Mouse (Mus musculus): ENCODE measurements around the gene Akap6. TPM values are rescaled to one million over a fixed set of nuclear protein-coding genes. Genes with fewer than 3 reads are reported as not detected.

Akap6 gene
- polyA plus RNA-seq, 2 experiments: under 0.01 to 0.01 TPM

- no peak for DNase-seq (ENCODE audit: low read depth in 3 of 3, low spot score in 3 of 3)
- Histone ChIP-seq H3K4me2 (ENCODE audit: low read depth) (no peak overlapping the region), H3K9me3 (ENCODE audit: control insufficient read depth, low read length) (no peaks in the 10 kb centered on the region), H3K9ac (replicated peaks) (no peak overlapping the region), H3K4me1 (replicated peaks; ENCODE audit: control insufficient read depth in 2 of 2, insufficient read depth in 2 of 2, low read length in 1 of 2) (no peaks in the 10 kb centered on the region), H3K27me3 (ENCODE audit: control insufficient read depth, insufficient read depth, low read length) (no peaks in the 10 kb centered on the region), H3K4me3 (ENCODE audit: insufficient read depth in 1 of 2, low read depth in 2 of 2, low read length in 2 of 2) (no peak overlapping the region), H3K27ac (no peak overlapping the region), H3K36me3 (replicated peaks; ENCODE audit: control insufficient read depth, insufficient read depth, low read depth) (no peaks in the 10 kb centered on the region)
- 39% methylated on average over 3 of the region's 3 CpGs for WGBS (ENCODE audit: insufficient replicate concordance)
- no peak for TF ChIP-seq EP300 (IDR thresholded peaks at IDR 0.05; ENCODE audit: low read depth)
- no peak for TF ChIP-seq CTCF (IDR thresholded peaks at IDR 0.05; ENCODE audit: low read depth)
- ATAC-seq (ENCODE audit: insufficient read depth): no peak
Measured at GRCm38 (mm10) chr12:52806273-52806672, 107.1 kb downstream of the Akap6 start.

- H3K9me3 ChIP-seq (ENCODE audit: control insufficient read depth, low read length): no peaks in the 10 kb centered on the region
- DNase-seq (ENCODE audit: low read depth in 3 of 3, low spot score in 3 of 3) (no peak), ATAC-seq (ENCODE audit: insufficient read depth) (no peak)
- H3K4me3 ChIP-seq (ENCODE audit: insufficient read depth in 1 of 2, low read depth in 2 of 2, low read length in 2 of 2): no peak overlapping the region
- no peak overlapping the region for H3K27ac ChIP-seq
- 32% methylated on average over 7 of the region's 7 CpGs for WGBS (ENCODE audit: insufficient replicate concordance)
- H3K36me3 ChIP-seq (replicated peaks; ENCODE audit: control insufficient read depth, insufficient read depth, low read depth): no peaks in the 10 kb centered on the region
- H3K4me1 ChIP-seq (replicated peaks; ENCODE audit: control insufficient read depth in 2 of 2, insufficient read depth in 2 of 2, low read length in 1 of 2): no peaks in the 10 kb centered on the region
- no peak for TF ChIP-seq EP300 (IDR thresholded peaks at IDR 0.05; ENCODE audit: low read depth)
- TF ChIP-seq CTCF (IDR thresholded peaks at IDR 0.05; ENCODE audit: low read depth): no peak
- no peak overlapping the region for H3K4me2 ChIP-seq (ENCODE audit: low read depth)
- H3K9ac ChIP-seq (replicated peaks): no peak overlapping the region
- no peaks in the 10 kb centered on the region for H3K27me3 ChIP-seq (ENCODE audit: control insufficient read depth, insufficient read depth, low read length)
Measured at GRCm38 (mm10) chr12:52818588-52818987, 119.4 kb downstream of the Akap6 start.

GRCm38 (mm10) chr12:52824774-52825173, 125.6 kb downstream of the Akap6 start:
- Histone ChIP-seq H3K36me3 (replicated peaks; ENCODE audit: control insufficient read depth, insufficient read depth, low read depth) (no peaks in the 10 kb centered on the region), H3K27ac (no peak overlapping the region), H3K9ac (replicated peaks) (no peak overlapping the region), H3K9me3 (ENCODE audit: control insufficient read depth, low read length) (no peaks in the 10 kb centered on the region), H3K4me2 (ENCODE audit: low read depth) (no peak overlapping the region), H3K4me3 (ENCODE audit: insufficient read depth in 1 of 2, low read depth in 2 of 2, low read length in 2 of 2) (no peak overlapping the region), H3K4me1 (replicated peaks; ENCODE audit: control insufficient read depth in 2 of 2, insufficient read depth in 2 of 2, low read length in 1 of 2) (no peaks in the 10 kb centered on the region), H3K27me3 (ENCODE audit: control insufficient read depth, insufficient read depth, low read length) (no peaks in the 10 kb centered on the region)
- DNase-seq (ENCODE audit: low read depth in 3 of 3, low spot score in 3 of 3): no peak
- WGBS (ENCODE audit: insufficient replicate concordance): 47% methylated on average over 5 of the region's 5 CpGs
- no peak for TF ChIP-seq EP300 (IDR thresholded peaks at IDR 0.05; ENCODE audit: low read depth)
- TF ChIP-seq CTCF (IDR thresholded peaks at IDR 0.05; ENCODE audit: low read depth): no peak
- ATAC-seq (ENCODE audit: insufficient read depth): no peak

GRCm38 (mm10) chr12:52828944-52829736, 130.0 kb downstream of the Akap6 start:
- Histone ChIP-seq H3K4me3 (ENCODE audit: insufficient read depth in 1 of 2, low read depth in 2 of 2, low read length in 2 of 2) (no peak overlapping the region), H3K27me3 (ENCODE audit: control insufficient read depth, insufficient read depth, low read length) (no peaks in the 10 kb centered on the region), H3K9ac (replicated peaks) (no peak overlapping the region), H3K27ac (no peak overlapping the region), H3K4me1 (replicated peaks; ENCODE audit: control insufficient read depth in 2 of 2, insufficient read depth in 2 of 2, low read length in 1 of 2) (no peaks in the 10 kb centered on the region), H3K36me3 (replicated peaks; ENCODE audit: control insufficient read depth, insufficient read depth, low read depth) (no peaks in the 10 kb centered on the region), H3K9me3 (ENCODE audit: control insufficient read depth, low read length) (no peaks in the 10 kb centered on the region), H3K4me2 (ENCODE audit: low read depth) (no peak overlapping the region)
- TF ChIP-seq CTCF (IDR thresholded peaks at IDR 0.05; ENCODE audit: low read depth): no peak
- DNase-seq (ENCODE audit: low read depth in 3 of 3, low spot score in 3 of 3) (no peak), ATAC-seq (ENCODE audit: insufficient read depth) (no peak)
- 15% methylated on average over 14 of the region's 14 CpGs for WGBS (ENCODE audit: insufficient replicate concordance)

GRCm38 (mm10) chr12:52831782-52832181, 132.6 kb downstream of the Akap6 start:
- no peak for TF ChIP-seq CTCF (IDR thresholded peaks at IDR 0.05; ENCODE audit: low read depth)
- no peak for TF ChIP-seq EP300 (IDR thresholded peaks at IDR 0.05; ENCODE audit: low read depth)
- Histone ChIP-seq H3K9me3 (ENCODE audit: control insufficient read depth, low read length) (no peaks in the 10 kb centered on the region), H3K4me1 (replicated peaks; ENCODE audit: control insufficient read depth in 2 of 2, insufficient read depth in 2 of 2, low read length in 1 of 2) (peaks cover 0 to 6% of the 10 kb centered on the region in 2 experiments; a peak in 1 of 4 replicates), H3K36me3 (replicated peaks; ENCODE audit: control insufficient read depth, insufficient read depth, low read depth) (no peaks in the 10 kb centered on the region), H3K4me2 (ENCODE audit: low read depth) (no peak overlapping the region), H3K4me3 (ENCODE audit: insufficient read depth in 1 of 2, low read depth in 2 of 2, low read length in 2 of 2) (no peak overlapping the region), H3K27me3 (ENCODE audit: control insufficient read depth, insufficient read depth, low read length) (no peaks in the 10 kb centered on the region), H3K27ac (no peak overlapping the region), H3K9ac (replicated peaks) (no peak overlapping the region)
- 50% methylated on average over 9 of the region's 9 CpGs for WGBS (ENCODE audit: insufficient replicate concordance)
- no peak for ATAC-seq (ENCODE audit: insufficient read depth)
- no peak for DNase-seq (ENCODE audit: low read depth in 3 of 3, low spot score in 3 of 3)
